Mouse (Mus musculus) gastrocnemius, postnatal 10 days (tissue): ENCODE data around the gene Nrde2. TPM values are rescaled to one million over a fixed set of nuclear protein-coding genes. Genes with fewer than 3 reads are reported as not detected.

Experiments used
- DNase-seq: peaks from one replicate; pipeline ENCODE4 v3.0.0; 2021; ENCODE audit warnings: mixed read lengths
- total RNA-seq, 2 experiments: library from RNA; stranded (reverse); gene quantifications; 2 replicates each; pipeline ENCODE4 v1.2.3; 2021

Gene Nrde2
- total RNA-seq, 2 experiments from 2014 or later, result 11.1 to 11.2 TPM

- no peak for DNase-seq
Observed at GRCm38 (mm10) chr12:100124913-100125798, 34.3 kb downstream of the Nrde2 start.

GRCm38 (mm10) chr12:100123476-100123875 is 36.0 kb downstream of the Nrde2 start:
- DNase-seq, result no peak

- DNase-seq, result peak; percentile 54
Observed at GRCm38 (mm10) chr12:100122921-100123381, 36.5 kb downstream of the Nrde2 start.

- no peak for DNase-seq
Observed at GRCm38 (mm10) chr12:100115982-100116381, 43.5 kb downstream of the Nrde2 start.

DNA sequence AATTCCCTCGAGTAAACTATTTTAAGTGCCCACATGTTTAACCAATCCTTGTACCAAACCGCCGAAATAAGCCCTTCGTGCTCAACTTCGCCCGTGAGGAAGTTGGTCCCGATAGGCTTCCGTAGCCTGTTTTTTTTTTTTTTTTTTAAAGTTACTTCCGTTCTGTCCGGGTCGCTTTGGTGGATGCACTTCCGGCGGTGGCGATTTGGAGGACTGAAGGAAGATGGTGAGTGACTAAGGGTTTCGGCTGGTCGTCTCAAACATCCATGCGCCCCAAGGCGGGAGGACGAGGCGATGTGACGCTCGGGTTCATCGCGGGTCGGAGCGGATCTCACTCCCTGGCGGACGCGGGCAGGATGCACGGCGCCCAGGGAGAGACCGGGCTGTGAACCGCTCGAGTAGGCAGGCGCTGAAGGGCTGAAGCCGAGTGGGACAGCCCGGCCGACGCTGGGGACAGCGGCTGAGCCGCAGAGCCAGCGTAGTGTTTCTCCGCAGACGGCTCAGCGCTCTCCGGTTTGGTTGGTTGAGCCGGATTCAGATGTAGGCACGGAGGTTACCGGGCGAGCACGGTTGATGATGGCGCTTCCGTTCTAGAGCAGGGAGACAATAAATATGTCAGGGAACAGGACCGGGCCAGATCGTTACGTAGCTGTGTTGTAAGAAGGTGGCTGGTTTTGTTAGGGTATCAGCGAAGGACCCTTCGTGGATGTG is 49.3 kb downstream of the Nrde2 start, which contains the start of gene Psmc1:
Psmc1 (plus strand) TSS at position 169 of the 711 bp plus-strand sequence.
- DNase-seq, result peak; percentile 76

- no peak for DNase-seq
Observed at GRCm38 (mm10) chr12:100107436-100107835, 52.0 kb downstream of the Nrde2 start.

DNA sequence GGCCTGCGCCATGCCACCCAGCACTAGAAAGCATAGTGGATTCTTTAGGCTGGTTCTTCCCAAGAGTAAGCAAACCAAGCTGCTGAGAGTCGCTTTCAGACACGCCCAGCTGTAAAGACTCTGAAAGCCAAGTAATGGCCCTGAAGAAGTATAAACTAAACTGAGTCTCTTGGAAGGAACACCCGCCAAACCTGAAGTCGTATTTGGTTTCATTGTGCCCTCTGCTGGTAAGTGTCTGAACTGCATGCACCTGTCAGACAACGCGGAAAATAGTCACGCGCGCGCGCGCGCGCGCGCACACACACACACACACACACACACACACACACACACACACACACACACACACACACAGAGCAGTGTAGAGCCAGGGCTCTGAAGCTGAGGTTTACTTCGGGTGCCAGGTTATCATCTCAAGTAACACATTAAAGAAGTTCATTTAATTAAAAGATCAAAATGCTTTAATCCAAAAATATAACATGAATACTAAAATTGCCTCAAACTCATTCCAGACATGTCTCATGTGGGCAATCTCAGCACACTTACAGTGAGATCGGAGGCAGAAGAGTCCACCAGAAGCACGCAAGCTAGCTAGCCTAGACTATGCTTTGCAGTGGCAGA is 53.1 kb downstream of the Nrde2 start:
- DNase-seq, result peak; percentile 82

DNA sequence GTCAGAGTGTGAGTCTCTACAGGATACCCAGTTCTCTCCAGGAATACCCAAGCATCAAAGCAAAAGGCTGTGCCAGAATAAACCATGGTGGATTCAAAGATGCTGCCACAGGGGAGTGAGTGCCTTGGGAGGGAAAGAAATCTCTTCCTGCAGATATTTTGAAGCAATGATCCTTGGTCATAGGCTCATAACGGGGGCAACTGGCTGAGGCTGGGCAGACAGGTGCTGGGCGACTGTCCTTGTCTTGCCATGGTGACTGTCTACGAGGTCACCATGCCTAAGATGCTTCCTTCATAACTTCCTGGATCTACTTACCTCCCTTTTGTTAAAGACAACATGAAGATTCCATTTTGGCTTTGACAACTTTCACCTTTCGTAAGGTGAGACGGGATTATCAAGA is 54.9 kb downstream of the Nrde2 start:
- no peak for DNase-seq

- DNase-seq, result no peak
Observed at GRCm38 (mm10) chr12:100101651-100102050, 57.8 kb downstream of the Nrde2 start.

DNA sequence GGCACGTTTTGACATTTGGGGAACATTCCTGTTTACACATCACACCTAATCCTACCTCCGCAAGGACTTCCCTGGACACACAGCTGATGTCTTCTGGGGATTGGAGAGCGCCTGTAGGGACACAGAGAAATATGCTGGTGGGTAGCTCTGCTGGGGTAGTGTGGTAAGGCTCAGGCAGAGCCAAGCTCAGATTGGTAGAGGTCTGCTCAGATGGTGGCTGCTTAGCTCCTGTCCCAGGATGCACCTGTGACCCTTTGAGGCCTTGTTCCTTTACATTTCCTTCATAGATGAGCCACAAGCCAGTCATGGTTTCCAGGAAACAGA is 58.8 kb downstream of the Nrde2 start:
- DNase-seq, result no peak

GRCm38 (mm10) chr12:100099971-100100706 is 59.3 kb downstream of the Nrde2 start:
- no peak for DNase-seq

GRCm38 (mm10) chr12:100093046-100093445 is 66.4 kb downstream of the Nrde2 start:
- no peak for DNase-seq

- DNase-seq, result no peak
Observed at GRCm38 (mm10) chr12:100090750-100091149, 68.7 kb downstream of the Nrde2 start.

DNA sequence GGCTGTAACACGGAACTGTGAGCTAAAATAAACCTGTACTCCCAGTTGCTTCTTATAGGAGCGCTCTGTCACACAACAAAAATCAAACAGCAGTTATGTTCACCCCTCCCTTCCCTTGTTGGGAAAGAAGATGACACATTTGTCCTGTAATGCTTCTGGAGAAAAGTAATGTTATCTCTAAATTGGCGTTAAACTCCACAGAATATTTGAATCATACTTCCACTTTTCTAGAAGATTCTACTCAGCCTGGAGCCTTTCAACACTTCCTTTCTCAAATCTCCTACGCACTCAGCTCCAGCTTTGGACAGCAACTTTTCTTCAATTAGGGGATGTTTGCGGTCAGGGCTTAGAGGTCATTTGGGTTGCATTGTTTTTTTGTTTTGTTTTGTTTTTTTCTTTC is 70.2 kb downstream of the Nrde2 start:
- DNase-seq, result no peak

GRCm38 (mm10) chr12:100088026-100088425 is 71.4 kb downstream of the Nrde2 start:
- DNase-seq, result no peak

- peak; percentile 52 for DNase-seq
Observed at GRCm38 (mm10) chr12:100079636-100080286, 79.7 kb downstream of the Nrde2 start.

DNA sequence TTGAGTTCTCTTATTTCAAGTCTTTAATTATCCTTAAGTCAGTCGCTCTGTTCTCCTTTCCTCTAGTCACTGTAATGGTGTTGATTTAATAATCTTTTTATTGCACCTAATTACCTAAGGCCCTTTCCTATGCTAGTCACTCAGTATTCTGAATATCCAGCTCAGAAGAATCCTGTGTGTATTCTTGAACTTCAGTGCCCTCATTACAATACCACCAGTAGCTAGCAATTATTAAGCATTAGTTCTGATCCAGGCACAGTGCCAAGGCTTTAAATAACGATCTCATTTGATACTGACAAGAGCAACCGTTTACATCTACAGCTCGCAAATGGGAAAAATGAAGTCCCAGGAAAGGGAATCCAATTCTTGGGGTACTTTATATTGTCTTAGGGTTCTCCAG is 83.7 kb downstream of the Nrde2 start:
- no peak for DNase-seq
